10 mouse cellular contexts compared by ENCODE assay signal in genomic region chr13:38164932-38165331, GRCm38 (mm10). TPM values are rescaled to one million over a fixed set of nuclear protein-coding genes. Genes with fewer than 3 reads are reported as not detected.
A peak's percentile ranks its signal among the peaks of the same experiment; 100 is the strongest.
DNase-seq lines count a peak whose midpoint lies in the region; ATAC-seq lines count a peak whose summit lies in the region.
"Had no signal": no experiment of that assay in that cellular context is flagged by ENCODE, and none has a peak within 500 bp of the region (broad histone marks: within the 10 kb centered on the region; RNA-seq: fewer than 3 reads in every experiment).

No protein-coding gene starts in this region.

- intact Hi-C loops in heart, postnatal 14 days (cut with DNase I): no loop called here

- no peak for ATAC-seq in inflammation-experienced regulatory T-cells, adult 6 months
- ATAC-seq: forebrain, embryonic 13.5 days; Patski had no signal

- DNase-seq in layer of hippocampus, postnatal 10 days (ENCODE audit: low spot score in 2 of 2): peak; percentile 25 to 39
- DNase-seq in layer of hippocampus, adult 11-12 months (ENCODE audit: low spot score): no peak
- peak; percentile 60 for DNase-seq in brain, adult 2 months (ENCODE audit: low read depth, low spot score)
- DNase-seq in cerebellum, postnatal 36 days: peak; percentile 31 to 37
- peak; percentile 43 to 65 for DNase-seq in heart, postnatal 14 days
- no peak for DNase-seq in ovary, postnatal 14 days (ENCODE audit: low spot score)
- DNase-seq: kidney, adult 2 months had no signal

RNA-seq across cellular contexts. Expression of gene Dsp, which starts 13.8 kb away (rescaled TPM):
- total RNA-seq in layer of hippocampus, postnatal 10 days (2021): 1 to 10 TPM; 3.9 to 5.0 TPM
- total RNA-seq in heart, postnatal 14 days (2021): 100 to 1,000 TPM; 356 to 362 TPM
- polyA plus RNA-seq in inflammation-experienced regulatory T-cells, adult 6 months (2017; shearing (Covaris generic)): under 1 TPM; 0.09 to 0.31 (median 0.28) TPM

RNA-seq across cellular contexts. Expression of gene Snrnp48, which starts 39.8 kb away (rescaled TPM):
- 10 to 100 TPM; 23.5 to 25.8 TPM for total RNA-seq in layer of hippocampus, postnatal 10 days (2021)
- total RNA-seq in heart, postnatal 14 days (2021): 10 to 100 TPM; 10.7 to 11.0 TPM
- polyA plus RNA-seq in inflammation-experienced regulatory T-cells, adult 6 months (2017; shearing (Covaris generic)): 10 to 100 TPM; 50.6 to 77.0 (median 52.7) TPM

Comparison
In these comparisons a context has a peak if more than half of its experiments do, and no peak if none do; other contexts are left out.
1. DNase-seq: peak in layer of hippocampus, postnatal 10 days (2 of 2), brain, adult 2 months (single experiment), cerebellum, postnatal 36 days (2 of 2) and heart, postnatal 14 days (2 of 2); none in layer of hippocampus, adult 11-12 months (single experiment) and ovary, postnatal 14 days (single experiment).
2. RNA of gene Dsp, which starts 13.8 kb away (total RNA-seq): 356 to 362 TPM in heart, postnatal 14 days; 3.9 to 5.0 TPM in layer of hippocampus, postnatal 10 days; every median in the first group is over 10 times any median in the second.